Mouse (Mus musculus) hindbrain, postnatal 0 days (tissue): Measurements from ENCODE around the gene Mlf2. TPM values are rescaled to one million over a fixed set of nuclear protein-coding genes. Genes with fewer than 3 reads are reported as not detected.

Experiments used
- ATAC-seq: fragments of 200-750 bp; cut with Nextera tagmentation; 2 replicates; pipeline ENCODE4 v1.8.0; 2017; ENCODE audit warnings: mild to moderate bottlenecking, moderate TSS enrichment, moderate library complexity
- DNase-seq: peaks from one replicate; pipeline ENCODE4 v3.0.0-alpha.2; 2015; ENCODE audit warnings: low spot score
- H3K27ac ChIP-seq: fragments of 300-500 bp; sonication (generic); 2 replicates; pipeline ENCODE4 v1.5.1; 2014; ENCODE audit warnings: mild to moderate bottlenecking
- H3K27me3 ChIP-seq: fragments of 300-500 bp; sonication (generic); 2 replicates; pipeline ENCODE4 v1.6.1; 2014; ENCODE audit warnings: low read length, mixed read lengths; ENCODE audit not compliant: insufficient read depth
- H3K36me3 ChIP-seq: fragments of 300-500 bp; sonication (generic); 2 replicates; pipeline ENCODE4 v1.6.1; 2014; ENCODE audit warnings: low read length, mixed read lengths; ENCODE audit not compliant: insufficient read depth
- H3K4me1 ChIP-seq: fragments of 300-500 bp; sonication (generic); 2 replicates; pipeline ENCODE4 v1.6.1; 2014; ENCODE audit warnings: antibody characterized with exemption, low read length, mixed read lengths; ENCODE audit not compliant: insufficient read depth
- H3K4me2 ChIP-seq: fragments of 300-500 bp; sonication (generic); 2 replicates; pipeline ENCODE4 v1.6.1; 2014; ENCODE audit warnings: low read depth, mild to moderate bottlenecking, low read length, moderate library complexity, mixed read lengths
- H3K4me3 ChIP-seq: fragments of 300-500 bp; sonication (generic); 2 replicates; pipeline ENCODE4 v1.5.1; 2014; ENCODE audit warnings: low read length
- H3K9ac ChIP-seq: fragments of 300-500 bp; sonication (generic); replicated peaks from 2 replicates; pipeline ENCODE4 v1.6.1; 2014; ENCODE audit warnings: mild to moderate bottlenecking, low read length, moderate library complexity, mixed read lengths
- H3K9me3 ChIP-seq: fragments of 300-500 bp; sonication (generic); 2 replicates; pipeline ENCODE4 v1.6.1; 2016; ENCODE audit warnings: low read length, mixed read lengths
- CTCF ChIP-seq: IDR thresholded peaks from 2 replicates; pipeline ENCODE4 v1.5.1; 2016; ENCODE audit warnings: antibody characterized with exemption, control low read depth, low read depth
- WGBS: fragments of 180-500 bp; shearing (Covaris S2); extraction: QIAGEN DNeasy Blood & Tissue Kit; methylation state at CpG from one replicate; pipeline ENCODE4 v1.1.7; 2014; 5-methylcytosine and 5-hydroxymethylcytosine counted together
- polyA plus RNA-seq: library from polyadenylated mRNA; unstranded; fragments of >200 nt; fragmentation: Nextera tagmentation; extraction: Ambion mirVana; gene quantifications from 2 replicates; pipeline ENCODE4 v1.2.1, GENCODE M21; 2015
- total RNA-seq: library from RNA; depleted of rRNA; stranded (reverse); fragments of >200 nt; gene quantifications from 2 replicates; pipeline ENCODE4 v1.2.3, GENCODE M21; 2014

Mlf2 gene
- total and polyA plus RNA-seq, 2 experiments from 2014 or later = 628 to 639 TPM

DNA sequence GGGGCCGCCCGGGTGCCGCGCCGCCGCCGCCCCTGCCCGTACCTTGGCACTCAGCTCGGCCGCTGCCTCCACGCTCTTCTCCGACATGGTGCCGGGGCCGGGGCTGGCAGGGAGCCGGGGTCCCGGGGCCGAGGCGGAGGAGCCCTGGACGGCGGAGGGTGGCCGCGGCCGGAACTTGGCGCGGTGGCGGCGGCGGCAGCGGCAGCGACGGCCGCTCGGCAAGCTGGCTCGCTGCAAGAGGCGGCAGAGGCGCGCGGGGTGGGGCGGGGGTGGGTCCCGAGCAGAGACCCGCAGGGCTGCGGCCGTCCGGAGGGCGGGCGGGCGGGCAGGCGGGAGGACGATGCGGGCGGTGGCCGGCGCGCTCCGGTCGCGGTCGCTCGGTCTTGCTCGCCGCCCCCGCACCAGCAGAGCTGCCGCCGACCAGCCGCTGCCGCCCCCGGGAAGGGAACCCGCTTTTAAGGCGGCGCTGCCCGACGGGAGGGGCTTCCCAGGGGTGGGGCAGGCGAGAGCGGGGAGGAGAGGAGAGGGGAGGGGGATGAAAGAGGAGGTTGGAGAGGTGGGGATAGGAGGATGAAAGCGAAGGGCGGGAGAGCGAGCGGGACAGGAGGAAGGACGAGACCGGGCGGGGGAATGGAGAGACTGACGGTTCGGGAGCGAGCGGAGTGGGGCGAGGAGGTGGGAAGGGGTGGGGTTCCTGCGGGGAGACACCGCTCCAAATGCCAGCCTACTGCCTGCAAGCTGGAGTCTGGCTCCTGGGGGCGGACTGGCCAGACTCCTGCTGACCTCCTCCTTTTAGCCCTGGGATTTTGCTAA is 13.5 kb upstream of the Mlf2 start:
- ATAC-seq = peak; percentile 76
- DNase-seq = peak; percentile 95
- Histone ChIP-seq H3K36me3 (peaks cover 13% of the 10 kb centered on the region), H3K9me3 (no peaks in the 10 kb centered on the region), H3K9ac (peak overlapping the region; percentile 100), H3K4me1 (peaks cover 32% of the 10 kb centered on the region), H3K4me2 (peak overlapping the region; percentile 98), H3K27me3 (no peaks in the 10 kb centered on the region), H3K4me3 (peak overlapping the region; percentile 89), H3K27ac (peak overlapping the region; percentile 100)
- 2% methylated on average over 42 of the region's 89 CpGs for WGBS
- TF ChIP-seq CTCF = no peak

DNA sequence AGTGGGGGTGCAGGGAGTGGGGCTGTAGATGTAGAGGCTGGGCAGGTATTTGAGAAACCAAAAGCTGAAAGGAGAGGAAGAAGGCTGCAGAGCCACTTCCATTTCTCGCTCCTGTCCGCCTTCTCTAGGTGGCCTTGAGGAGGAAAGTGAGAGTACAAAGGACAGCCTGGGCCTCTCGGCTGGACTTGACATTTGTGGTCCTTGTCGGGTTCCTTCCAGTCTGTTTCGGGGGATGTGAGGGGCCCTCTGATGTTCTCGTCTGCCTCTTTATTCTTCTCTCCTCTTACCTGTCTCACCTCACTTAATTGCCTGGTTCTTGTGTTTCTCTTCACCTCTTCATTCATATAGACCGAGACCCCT is 12.9 kb upstream of the Mlf2 start:
- DNase-seq (no peak), ATAC-seq (no peak)
- peaks cover 11% of the 10 kb centered on the region for H3K36me3 ChIP-seq
- TF ChIP-seq CTCF = 0 out of 2 replicates have a peak, but pooled peaks have one; percentile 4
- H3K9ac ChIP-seq = peak overlapping the region; percentile 100
- peak overlapping the region; percentile 98 for H3K4me2 ChIP-seq
- peak overlapping the region; percentile 89 for H3K4me3 ChIP-seq
- H3K27me3 ChIP-seq = no peaks in the 10 kb centered on the region
- no peaks in the 10 kb centered on the region for H3K9me3 ChIP-seq
- H3K4me1 ChIP-seq = peaks cover 32% of the 10 kb centered on the region
- 8% methylated on average over 7 of the region's 7 CpGs for WGBS
- peak overlapping the region; percentile 100 for H3K27ac ChIP-seq

DNA sequence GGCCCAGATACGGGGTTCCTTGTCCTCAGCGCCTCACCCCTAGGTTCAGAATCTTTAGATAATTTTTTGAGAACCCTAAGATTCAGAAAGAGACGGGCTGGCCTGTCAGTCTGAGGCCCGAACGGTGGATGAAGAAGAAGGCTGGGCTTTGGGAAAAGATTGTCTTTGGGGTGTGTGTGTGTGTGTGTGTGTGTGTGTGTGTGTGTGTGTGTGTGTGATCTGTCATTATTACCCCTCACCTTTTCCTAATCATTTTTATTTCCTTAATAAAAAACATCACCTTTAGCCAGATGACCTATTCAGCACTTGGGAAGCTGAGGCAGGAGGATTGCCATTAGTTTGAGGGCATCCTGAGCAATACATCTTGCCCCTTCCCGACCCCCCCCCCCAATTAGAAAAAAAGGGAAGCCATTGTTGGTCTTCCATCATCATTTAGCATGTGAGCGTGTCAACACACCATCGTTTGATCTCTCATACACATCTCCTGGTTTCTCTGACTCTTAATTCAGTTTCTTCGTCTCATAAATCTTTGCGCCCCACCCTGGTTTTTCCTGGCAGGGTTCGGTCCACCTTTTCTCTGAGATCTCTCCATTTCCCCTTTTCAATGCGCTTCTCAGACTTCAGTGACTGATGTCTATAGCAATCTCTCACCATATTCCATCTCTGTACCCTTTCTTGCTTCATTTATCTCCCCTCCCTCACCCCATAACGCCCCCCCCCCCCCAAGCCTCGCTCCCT is 12.1 kb upstream of the Mlf2 start:
- DNase-seq (no peak), ATAC-seq (no peak)
- peak overlapping the region; percentile 100 for H3K27ac ChIP-seq
- no peaks in the 10 kb centered on the region for H3K9me3 ChIP-seq
- H3K4me3 ChIP-seq = peak overlapping the region; percentile 27
- H3K4me2 ChIP-seq = peak overlapping the region; percentile 98
- no peak for TF ChIP-seq CTCF
- WGBS = 12% methylated on average over 12 of the region's 14 CpGs
- peaks cover 32% of the 10 kb centered on the region for H3K4me1 ChIP-seq
- H3K9ac ChIP-seq = peak overlapping the region; percentile 100
- H3K27me3 ChIP-seq = no peaks in the 10 kb centered on the region
- H3K36me3 ChIP-seq = peaks cover 4% of the 10 kb centered on the region

DNA sequence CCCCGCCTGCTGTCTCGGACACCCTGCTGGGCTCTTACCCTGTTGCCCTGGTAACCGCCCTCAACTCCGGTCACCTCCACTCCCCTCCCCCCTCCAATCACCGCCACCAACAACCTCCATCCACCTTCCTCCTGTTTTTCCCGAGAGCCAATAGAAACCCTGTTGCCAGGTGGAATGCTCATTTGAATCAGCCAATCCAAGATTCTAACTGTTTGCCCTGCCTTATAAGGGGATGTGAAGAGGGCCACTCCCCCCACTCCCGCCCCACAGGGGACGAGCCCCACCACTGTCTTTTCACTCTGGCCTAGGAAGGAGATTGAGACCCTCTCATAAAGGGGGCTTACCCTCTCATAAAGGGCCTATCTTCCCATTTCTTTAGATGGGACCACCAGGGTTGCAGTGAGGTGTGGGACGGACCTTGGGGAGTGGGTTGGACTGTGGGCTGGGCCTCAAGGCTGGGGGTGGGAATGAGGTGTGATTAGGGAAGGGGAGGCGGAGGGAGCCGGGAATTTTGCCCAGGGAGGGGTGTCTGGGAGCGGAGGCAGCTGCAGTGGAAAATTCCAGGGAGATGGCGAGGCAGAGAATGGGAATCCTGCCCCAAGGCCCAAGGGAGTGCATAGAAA is 11.4 kb upstream of the Mlf2 start, which contains the start of gene Ptms:
TSS of gene Ptms (minus strand) at position 409 of the 623 bp plus-strand sequence.
- H3K9me3 ChIP-seq = no peaks in the 10 kb centered on the region
- WGBS = under 1% methylated on average over 13 of the region's 13 CpGs
- ATAC-seq = peak; percentile 88
- peak within 1 kb of the TSS; percentile 98 for H3K4me2 ChIP-seq
- peaks cover 32% of the 10 kb centered on the region for H3K4me1 ChIP-seq
- H3K4me3 ChIP-seq = peak within 1 kb of the TSS; percentile 27
- H3K36me3 ChIP-seq = no peaks in the 10 kb centered on the region
- peak within 1 kb of the TSS; percentile 100 for H3K27ac ChIP-seq
- H3K9ac ChIP-seq = peak within 1 kb of the TSS; percentile 46
- TF ChIP-seq CTCF = no peak
- peak; percentile 97 for DNase-seq
- H3K27me3 ChIP-seq = no peaks in the 10 kb centered on the region

DNA sequence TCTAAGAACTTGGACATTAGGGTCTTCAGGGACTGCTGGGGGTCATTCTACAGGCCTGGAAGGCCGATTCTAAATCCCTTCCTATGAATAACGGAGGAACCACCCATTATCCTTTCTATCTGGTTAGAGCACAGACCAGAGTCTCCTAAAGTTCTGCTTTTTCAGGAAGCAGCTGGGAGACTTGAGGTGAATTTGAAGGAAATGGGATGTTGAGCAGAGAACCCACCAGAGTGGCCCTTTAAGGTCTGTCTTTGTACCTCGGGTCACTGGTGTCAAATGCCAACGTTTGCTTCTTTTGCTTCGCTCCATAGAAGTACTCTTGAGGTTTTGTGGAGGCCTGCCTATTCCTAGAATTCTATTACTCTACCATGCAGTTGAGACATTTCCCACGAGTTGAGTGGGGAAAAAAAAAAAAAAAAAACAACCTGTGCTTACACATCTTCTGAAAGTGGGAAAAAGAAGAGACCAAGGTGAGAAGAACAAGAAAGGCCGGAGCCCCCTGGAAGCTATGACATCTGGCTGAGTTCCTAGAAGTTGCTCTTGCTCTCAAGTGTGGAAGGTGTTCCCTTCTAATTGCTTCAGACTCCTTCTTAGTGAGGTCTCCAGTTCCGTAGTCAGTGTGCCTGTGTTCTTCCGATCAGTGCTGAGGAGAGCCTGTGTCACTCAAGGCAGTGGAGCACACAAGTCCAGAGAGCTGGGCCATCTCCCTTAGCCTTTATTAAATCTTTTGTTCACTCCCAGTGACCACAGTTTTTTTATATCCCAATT is 10.7 kb upstream of the Mlf2 start:
- H3K9ac ChIP-seq = peak overlapping the region; percentile 46
- DNase-seq = no peak
- H3K9me3 ChIP-seq = no peaks in the 10 kb centered on the region
- no peak for ATAC-seq
- peak overlapping the region; percentile 100 for H3K27ac ChIP-seq
- no peak for TF ChIP-seq CTCF
- WGBS = 22% methylated on average over 9 of the region's 9 CpGs
- H3K4me3 ChIP-seq = peak overlapping the region; percentile 27
- H3K27me3 ChIP-seq = no peaks in the 10 kb centered on the region
- peaks cover 25% of the 10 kb centered on the region for H3K4me1 ChIP-seq
- H3K36me3 ChIP-seq = no peaks in the 10 kb centered on the region
- H3K4me2 ChIP-seq = peak overlapping the region; percentile 98

DNA sequence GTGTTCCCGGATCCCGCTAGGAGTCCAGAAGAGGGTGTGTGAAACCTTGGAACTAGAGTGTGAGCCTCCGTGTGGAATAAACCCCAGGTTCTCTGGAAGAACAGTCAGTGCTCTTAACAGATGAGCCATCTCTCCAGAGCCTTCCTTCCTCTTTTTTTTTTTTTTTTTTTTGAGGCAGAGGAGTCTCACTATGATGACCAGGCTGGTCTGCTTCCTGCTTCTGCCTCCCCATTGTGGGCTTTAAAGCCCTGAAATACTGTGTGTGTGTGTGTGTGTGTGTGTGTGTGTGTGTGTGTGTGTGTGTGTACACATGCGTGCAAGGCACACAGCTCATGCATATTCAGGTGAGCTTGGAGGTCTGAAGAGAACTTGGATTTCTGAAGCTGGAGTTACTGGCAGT is 9.6 kb upstream of the Mlf2 start:
- WGBS = 56% methylated on average over 4 of the region's 4 CpGs
- H3K27ac ChIP-seq = peak overlapping the region; percentile 100; the same call in 1 of the 2 replicates
- H3K9me3 ChIP-seq = no peaks in the 10 kb centered on the region
- H3K4me3 ChIP-seq = no peak overlapping the region
- H3K9ac ChIP-seq = no peak overlapping the region
- no peak for TF ChIP-seq CTCF
- H3K27me3 ChIP-seq = no peaks in the 10 kb centered on the region
- ATAC-seq = no peak
- no peaks in the 10 kb centered on the region for H3K36me3 ChIP-seq
- no peak overlapping the region for H3K4me2 ChIP-seq
- peaks cover 18% of the 10 kb centered on the region for H3K4me1 ChIP-seq
- no peak for DNase-seq
